Mouse (Mus musculus): ENCODE results near the gene Unk.

Unk gene

GRCm38 (mm10) chr11:116061641-116062415 is 31.7 kb downstream of the Unk start:
- no peak for DNase-seq (ENCODE audit: low read depth, low spot score)

- DNase-seq (ENCODE audit: low read depth, low spot score) = no peak
Observed at GRCm38 (mm10) chr11:116062521-116062920, 32.4 kb downstream of the Unk start.

- DNase-seq (ENCODE audit: low read depth, low spot score) = no peak
Observed at GRCm38 (mm10) chr11:116063562-116063961, 33.4 kb downstream of the Unk start.

- no peak for DNase-seq (ENCODE audit: low read depth, low spot score)
Observed at GRCm38 (mm10) chr11:116064187-116064867, 34.2 kb downstream of the Unk start.

GRCm38 (mm10) chr11:116065345-116065744 is 35.2 kb downstream of the Unk start:
- DNase-seq (ENCODE audit: low read depth, low spot score) = no peak

- DNase-seq (ENCODE audit: low read depth, low spot score) = no peak
Observed at GRCm38 (mm10) chr11:116071510-116071909, 41.4 kb downstream of the Unk start.

GRCm38 (mm10) chr11:116072608-116073007 is 42.5 kb downstream of the Unk start:
- DNase-seq (ENCODE audit: low read depth, low spot score) = no peak

- no peak for DNase-seq (ENCODE audit: low read depth, low spot score)
Observed at GRCm38 (mm10) chr11:116074436-116074991, 44.4 kb downstream of the Unk start.

GRCm38 (mm10) chr11:116075539-116076265 is 45.6 kb downstream of the Unk start:
- DNase-seq (ENCODE audit: low read depth, low spot score) = no peak

- DNase-seq (ENCODE audit: low read depth, low spot score) = no peak
Observed at GRCm38 (mm10) chr11:116076266-116076540, 46.1 kb downstream of the Unk start.

GRCm38 (mm10) chr11:116076836-116077235 is 46.7 kb downstream of the Unk start:
- no peak for DNase-seq (ENCODE audit: low read depth, low spot score)

- no peak for DNase-seq (ENCODE audit: low read depth, low spot score)
Observed at GRCm38 (mm10) chr11:116077446-116078204, 47.5 kb downstream of the Unk start, which contains the start of gene Unc13d. Gene Unc13d, minus strand, starts transcription at chr11:116077961.

- DNase-seq (ENCODE audit: low read depth, low spot score) = peak; percentile 52
Observed at GRCm38 (mm10) chr11:116078221-116078620, 48.1 kb downstream of the Unk start.

GRCm38 (mm10) chr11:116078676-116079320 is 48.7 kb downstream of the Unk start:
- peak; percentile 68 for DNase-seq (ENCODE audit: low read depth, low spot score)

GRCm38 (mm10) chr11:116079511-116079910 is 49.4 kb downstream of the Unk start:
- no peak for DNase-seq (ENCODE audit: low read depth, low spot score)

- no peak for DNase-seq (ENCODE audit: low read depth, low spot score)
Observed at GRCm38 (mm10) chr11:116081081-116081480, 51.0 kb downstream of the Unk start.

- no peak for DNase-seq (ENCODE audit: low read depth, low spot score)
Observed at GRCm38 (mm10) chr11:116083096-116083672, 53.1 kb downstream of the Unk start.

GRCm38 (mm10) chr11:116084166-116084565 is 54.0 kb downstream of the Unk start:
- no peak for DNase-seq (ENCODE audit: low read depth, low spot score)

GRCm38 (mm10) chr11:116086258-116087193 is 56.4 kb downstream of the Unk start, which contains the start of gene Wbp2:
Gene Wbp2, minus strand, starts transcription at chr11:116086995.
- DNase-seq (ENCODE audit: low read depth, low spot score) = peak; percentile 100

Data from mesoderm, embryonic 11.5 days (tissue).